Mouse (Mus musculus) liver, adult 10 weeks (tissue): ENCODE results near the gene Sbpl. TPM values are rescaled to one million over a fixed set of nuclear protein-coding genes. Genes with fewer than 3 reads are reported as not detected.

Experiments
- polyA plus RNA-seq: library from polyadenylated mRNA; stranded (reverse); fragments of 350-450 nt; fragmentation: Illumina TruSeq; extraction: RNeasy Lipid Tissue Mini Kit (QIAGEN cat#74804); gene quantifications from one replicate; pipeline ENCODE4 v1.2.3, GENCODE M21; 2014; ENCODE audit warnings: low read depth, low replicate concordance

Gene Sbpl
- polyA plus RNA-seq, result not detected

GRCm38 (mm10) chr17:23955174-23955573 lies at the start of gene Sbpl:
Sbpl (minus strand) TSS chr17:23955274.

GRCm38 (mm10) chr17:23997901-23998300 lies 42.8 kb upstream of the Sbpl start, which contains the start of gene Prss22:
Prss22 (minus strand) TSS chr17:23998100.

DNA sequence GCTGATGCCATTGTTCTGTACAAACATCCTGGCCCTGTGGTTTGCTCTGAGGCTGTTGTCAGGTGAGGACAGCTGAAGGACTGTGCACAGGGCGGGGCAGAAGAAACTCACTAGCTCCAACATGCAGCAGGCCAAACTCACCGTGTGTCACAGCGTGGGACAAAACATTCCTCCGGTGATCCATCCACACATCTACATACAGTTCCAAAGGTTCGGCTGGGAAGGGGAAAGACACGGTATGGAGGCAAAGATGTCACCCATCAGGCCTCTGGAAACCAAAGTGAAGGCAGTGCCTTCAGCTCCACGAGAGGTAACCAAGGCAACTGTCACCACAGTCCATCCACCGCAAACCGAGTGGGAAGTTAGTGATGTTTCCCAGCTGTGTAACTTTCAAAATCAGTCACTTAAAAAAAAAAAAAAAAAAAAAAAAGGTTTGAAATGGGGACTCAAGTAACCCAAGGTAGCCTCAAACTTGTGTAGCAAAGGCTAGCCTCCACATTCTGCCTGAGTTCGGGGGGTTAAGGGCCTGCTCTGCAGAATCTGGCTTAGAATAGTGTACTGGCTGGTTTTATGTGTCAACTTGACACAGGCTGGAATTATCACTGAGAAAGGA lies 25.3 kb upstream of the Sbpl start, which contains the start of gene Prss30:
Gene Prss30, minus strand, starts transcription at position 270 of the 613 bp plus-strand sequence.

GRCm38 (mm10) chr17:23941372-23941771 lies 13.7 kb downstream of the Sbpl start, which contains the start of gene Sbp:
Sbp (plus strand) TSS chr17:23941672.

DNA sequence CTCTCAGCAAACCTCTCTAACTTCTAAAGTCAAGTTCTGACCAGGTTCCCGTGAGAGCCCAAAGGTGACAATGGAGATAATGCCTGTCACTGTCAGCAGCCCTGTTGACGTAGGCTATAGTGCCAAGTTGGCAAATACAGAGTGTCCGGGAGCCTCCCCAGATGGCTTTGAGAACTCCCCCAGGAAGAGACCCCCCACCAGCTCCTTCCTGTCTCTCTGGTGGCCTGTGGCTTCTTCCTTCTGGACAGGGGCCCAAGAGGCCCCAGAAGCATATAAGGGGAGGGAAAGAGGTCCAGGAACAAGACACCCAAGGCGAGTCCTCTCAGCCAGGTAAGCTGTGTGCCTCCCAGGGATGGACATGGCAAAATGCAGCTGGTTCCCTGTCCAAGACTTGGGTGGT lies 37.9 kb downstream of the Sbpl start, which contains the start of gene Dcpp3:
Gene Dcpp3, plus strand, starts transcription at position 301 of the 400 bp plus-strand sequence.

Other genes with a start within 250 kb of the Sbpl start
- gene 1520401A03Rik, start 232.5 kb downstream of the Sbpl start, polyA plus RNA-seq, result not detected
- gene Pkmyt1, start 228.9 kb downstream of the Sbpl start, polyA plus RNA-seq, result 0.19 TPM
- gene Paqr4, start 214.4 kb downstream of the Sbpl start, polyA plus RNA-seq, result 0.61 TPM
- gene Kremen2, start 209.4 kb downstream of the Sbpl start, polyA plus RNA-seq, result not detected
- gene Flywch1, start 183.7 kb downstream of the Sbpl start, polyA plus RNA-seq, result 1.4 TPM
- not detected for gene Flywch2, start 169.2 kb downstream of the Sbpl start, polyA plus RNA-seq
- gene Srrm2, start 164.7 kb downstream of the Sbpl start, polyA plus RNA-seq, result 42.5 TPM
- 9.9 TPM for gene Elob, start 126.1 kb downstream of the Sbpl start, polyA plus RNA-seq
- gene Prss33, start 119.2 kb downstream of the Sbpl start, polyA plus RNA-seq, result not detected
- gene Prss32, start 111.4 kb downstream of the Sbpl start, polyA plus RNA-seq, result not detected
- gene Prss41, start 111.1 kb downstream of the Sbpl start, polyA plus RNA-seq, result not detected
- gene Prss21, start 87.2 kb downstream of the Sbpl start, polyA plus RNA-seq, result not detected
- not detected for gene Dcpp1, start 74.4 kb downstream of the Sbpl start, polyA plus RNA-seq
- not detected for gene Dcpp2, start 74.4 kb downstream of the Sbpl start, polyA plus RNA-seq
- not detected for gene Dcpp3, start 37.8 kb downstream of the Sbpl start, polyA plus RNA-seq
- not detected for gene Sbp, start 13.6 kb downstream of the Sbpl start, polyA plus RNA-seq
- not detected for gene Prss30, start 25.3 kb upstream of the Sbpl start, polyA plus RNA-seq
- gene Prss22, start 42.8 kb upstream of the Sbpl start, polyA plus RNA-seq, result not detected
- not detected for gene Prss27, start 82.9 kb upstream of the Sbpl start, polyA plus RNA-seq
- 7.5 TPM for gene Kctd5, start 118.2 kb upstream of the Sbpl start, polyA plus RNA-seq
- 17.7 TPM for gene Pdpk1, start 195.7 kb upstream of the Sbpl start, polyA plus RNA-seq
- gene Amdhd2, start 208.5 kb upstream of the Sbpl start, polyA plus RNA-seq, result not detected
- gene Atp6v0c, start 214.4 kb upstream of the Sbpl start, polyA plus RNA-seq, result 36.0 TPM